Mouse (Mus musculus) liver, embryonic 11.5 days (tissue): ENCODE measurements around the gene Tsga10. TPM values are rescaled to one million over a fixed set of nuclear protein-coding genes. Genes with fewer than 3 reads are reported as not detected.

Experiments
- ATAC-seq: fragments of 200-750 bp; cut with Nextera tagmentation; replicated peaks from 2 replicates; pipeline ENCODE4 v1.8.0; 2017; ENCODE audit warnings: moderate number of reproducible peaks, mild to moderate bottlenecking, moderate TSS enrichment, moderate library complexity; ENCODE audit not compliant: low FRiP score
- DNase-seq: peaks from one replicate; pipeline ENCODE4 v3.0.0-alpha.2; 2017; ENCODE audit warnings: low spot score
- H3K27ac ChIP-seq: fragments of 300-500 bp; sonication (generic); 2 replicates; pipeline ENCODE4 v1.5.1; 2014; ENCODE audit warnings: mild to moderate bottlenecking, low read depth, low read length, control low read depth
- H3K27me3 ChIP-seq: fragments of 300-500 bp; sonication (generic); replicated peaks from 2 replicates; pipeline ENCODE4 v1.6.1; 2014; ENCODE audit warnings: low read length, mixed read lengths; ENCODE audit not compliant: control insufficient read depth, insufficient read depth
- H3K36me3 ChIP-seq: fragments of 300-500 bp; sonication (generic); 2 replicates; pipeline ENCODE4 v1.6.1; 2014; ENCODE audit warnings: mild to moderate bottlenecking, low read length, moderate library complexity, mixed read lengths; ENCODE audit not compliant: control insufficient read depth, insufficient read depth
- H3K4me1 ChIP-seq: fragments of 300-500 bp; sonication (generic); replicated peaks from 2 replicates; pipeline ENCODE4 v1.6.1; 2014; ENCODE audit warnings: low read length, mixed read lengths; ENCODE audit not compliant: control insufficient read depth, insufficient read depth
- H3K4me2 ChIP-seq: fragments of 300-500 bp; sonication (generic); 2 replicates; pipeline ENCODE4 v1.6.1; 2014; ENCODE audit warnings: mild to moderate bottlenecking, control low read depth, moderate library complexity
- H3K4me3 ChIP-seq: fragments of 300-500 bp; sonication (generic); 2 replicates; pipeline ENCODE4 v1.5.1; 2014; ENCODE audit warnings: low read depth, low read length, control low read depth
- H3K9ac ChIP-seq: fragments of 300-500 bp; sonication (generic); 2 replicates; pipeline ENCODE4 v1.6.1; 2014; ENCODE audit warnings: low read depth, low read length, control low read depth
- H3K9me3 ChIP-seq: fragments of 300-500 bp; sonication (generic); 2 replicates; pipeline ENCODE4 v1.6.1; 2016; ENCODE audit warnings: low read length, inconsistent platforms, mixed read lengths; ENCODE audit not compliant: control insufficient read depth
- WGBS: fragments of 180-500 bp; shearing (Covaris S2); extraction: QIAGEN DNeasy Blood & Tissue Kit; methylation state at CpG from one replicate; pipeline ENCODE4 v1.1.7; 2014; 5-methylcytosine and 5-hydroxymethylcytosine counted together
- polyA plus RNA-seq: library from polyadenylated mRNA; unstranded; fragments of >200 nt; fragmentation: Nextera tagmentation; extraction: Ambion mirVana; gene quantifications from 2 replicates; pipeline ENCODE4 v1.2.1, GENCODE M21; 2014

The Tsga10 gene
- polyA plus RNA-seq, result 2.9 and 3.3 TPM in 2 replicates

- Histone ChIP-seq H3K9me3 (no peaks in the 10 kb centered on the region), H3K4me1 (no peaks in the 10 kb centered on the region), H3K9ac (peak within 1 kb of the TSS; percentile 78), H3K4me3 (peak within 1 kb of the TSS; percentile 71), H3K4me2 (peak within 1 kb of the TSS; percentile 79), H3K27me3 (0 out of 2 replicates have a peak, but pooled peaks cover 2% of the 10 kb centered on the region), H3K27ac (peak within 1 kb of the TSS; percentile 66), H3K36me3 (no peaks in the 10 kb centered on the region)
- 85% methylated on average over 6 of the region's 6 CpGs for WGBS
- no peak for DNase-seq
- no peak for ATAC-seq
Observed at GRCm38 (mm10) chr1:37866286-37866685, at the start of gene Tsga10. Gene Tsga10, minus strand, starts transcription at chr1:37866429.

- DNase-seq (no peak), ATAC-seq (no peak)
- no peaks in the 10 kb centered on the region for H3K9me3 ChIP-seq
- H3K36me3 ChIP-seq, result no peaks in the 10 kb centered on the region
- H3K9ac ChIP-seq, result no peak overlapping the region
- 76% methylated on average over 2 of the region's 2 CpGs for WGBS
- H3K4me3 ChIP-seq, result no peak overlapping the region
- no peaks in the 10 kb centered on the region; the same call in 1 of the 2 replicates for H3K27me3 ChIP-seq
- H3K27ac ChIP-seq, result no peak overlapping the region
- no peak overlapping the region for H3K4me2 ChIP-seq
- no peaks in the 10 kb centered on the region for H3K4me1 ChIP-seq
Observed at GRCm38 (mm10) chr1:37912751-37913150, 46.5 kb upstream of the Tsga10 start.

GRCm38 (mm10) chr1:37903178-37903577 lies 36.9 kb upstream of the Tsga10 start:
- H3K27ac ChIP-seq, result no peak overlapping the region
- no peaks in the 10 kb centered on the region for H3K27me3 ChIP-seq
- 34% methylated on average over 6 of the region's 6 CpGs for WGBS
- DNase-seq, result no peak
- ATAC-seq, result no peak
- H3K4me2 ChIP-seq, result no peak overlapping the region
- no peak overlapping the region for H3K9ac ChIP-seq
- H3K9me3 ChIP-seq, result no peaks in the 10 kb centered on the region
- no peak overlapping the region for H3K4me3 ChIP-seq
- H3K4me1 ChIP-seq, result no peaks in the 10 kb centered on the region
- peaks cover 11% of the 10 kb centered on the region for H3K36me3 ChIP-seq

- H3K4me1 ChIP-seq, result no peaks in the 10 kb centered on the region
- H3K9me3 ChIP-seq, result no peaks in the 10 kb centered on the region
- no peak overlapping the region for H3K27ac ChIP-seq
- no peak overlapping the region for H3K9ac ChIP-seq
- H3K4me3 ChIP-seq, result no peak overlapping the region
- peaks cover 25% of the 10 kb centered on the region for H3K36me3 ChIP-seq
- DNase-seq (no peak), ATAC-seq (0 out of 2 replicates have a peak, but pooled peaks have one; percentile 41)
- WGBS, result 58% methylated on average over 6 of the region's 6 CpGs
- no peaks in the 10 kb centered on the region for H3K27me3 ChIP-seq
- no peak overlapping the region for H3K4me2 ChIP-seq
Observed at GRCm38 (mm10) chr1:37900288-37900687, 34.1 kb upstream of the Tsga10 start.

- Histone ChIP-seq H3K36me3 (peaks cover 27% of the 10 kb centered on the region), H3K4me3 (no peak overlapping the region), H3K27ac (no peak overlapping the region), H3K9me3 (no peaks in the 10 kb centered on the region), H3K9ac (no peak overlapping the region), H3K27me3 (no peaks in the 10 kb centered on the region), H3K4me2 (no peak overlapping the region), H3K4me1 (no peaks in the 10 kb centered on the region)
- ATAC-seq, result no peak
- 83% methylated on average over 4 of the region's 4 CpGs for WGBS
- DNase-seq, result no peak
Observed at GRCm38 (mm10) chr1:37899816-37900215, 33.6 kb upstream of the Tsga10 start.

- H3K36me3 ChIP-seq, result peaks cover 32% of the 10 kb centered on the region
- H3K9me3 ChIP-seq, result no peaks in the 10 kb centered on the region
- DNase-seq (no peak), ATAC-seq (no peak)
- no peak overlapping the region for H3K4me2 ChIP-seq
- no peak overlapping the region for H3K27ac ChIP-seq
- no peak overlapping the region for H3K4me3 ChIP-seq
- H3K9ac ChIP-seq, result no peak overlapping the region
- H3K27me3 ChIP-seq, result no peaks in the 10 kb centered on the region
- 0 out of 2 replicates have a peak, but pooled peaks cover 3% of the 10 kb centered on the region for H3K4me1 ChIP-seq
Observed at GRCm38 (mm10) chr1:37894606-37895005, 28.4 kb upstream of the Tsga10 start.

- Histone ChIP-seq H3K4me3 (peak overlapping the region; percentile 80), H3K4me2 (peak overlapping the region; percentile 83), H3K9me3 (no peaks in the 10 kb centered on the region), H3K4me1 (0 out of 2 replicates have a peak, but pooled peaks cover 10% of the 10 kb centered on the region), H3K9ac (peak overlapping the region; percentile 68), H3K36me3 (peaks cover 12% of the 10 kb centered on the region; the same call in 1 of the 2 replicates), H3K27me3 (no peaks in the 10 kb centered on the region), H3K27ac (no peak overlapping the region)
- 61% methylated on average over 3 of the region's 3 CpGs for WGBS
- no peak for DNase-seq
- no peak for ATAC-seq
Observed at GRCm38 (mm10) chr1:37891400-37891799, 25.2 kb upstream of the Tsga10 start.

- H3K27me3 ChIP-seq, result no peaks in the 10 kb centered on the region
- 0 out of 2 replicates have a peak, but pooled peaks cover 10% of the 10 kb centered on the region for H3K4me1 ChIP-seq
- no peaks in the 10 kb centered on the region for H3K9me3 ChIP-seq
- peak within 1 kb of the TSS; percentile 80 for H3K4me3 ChIP-seq
- H3K9ac ChIP-seq, result peak within 1 kb of the TSS; percentile 68
- DNase-seq, result peak; percentile 89
- H3K4me2 ChIP-seq, result peak within 1 kb of the TSS; percentile 83
- ATAC-seq, result peak; percentile 91
- peaks cover 7% of the 10 kb centered on the region; the same call in 1 of the 2 replicates for H3K36me3 ChIP-seq
- peak within 1 kb of the TSS; percentile 74 for H3K27ac ChIP-seq
- WGBS, result 0% methylated on average over 41 of the region's 41 CpGs
Observed at GRCm38 (mm10) chr1:37890025-37890652, 23.9 kb upstream of the Tsga10 start, which contains the start of the genes Mitd1 and Mrpl30. Gene Mitd1, minus strand, starts transcription at chr1:37890411. Gene Mrpl30, plus strand, starts transcription at chr1:37890477.

GRCm38 (mm10) chr1:37889206-37889605 lies 23.0 kb upstream of the Tsga10 start:
- Histone ChIP-seq H3K27me3 (no peaks in the 10 kb centered on the region), H3K4me3 (peak overlapping the region; percentile 80), H3K4me2 (peak overlapping the region; percentile 83), H3K27ac (0 out of 2 replicates have a peak overlapping the region, but pooled peaks have one; percentile 74), H3K9ac (peak overlapping the region; percentile 68), H3K4me1 (0 out of 2 replicates have a peak, but pooled peaks cover 10% of the 10 kb centered on the region), H3K9me3 (no peaks in the 10 kb centered on the region), H3K36me3 (peaks cover 6% of the 10 kb centered on the region)
- ATAC-seq, result no peak; the same call in 1 of the 2 replicates
- WGBS, result 78% methylated on average over 7 of the region's 7 CpGs
- no peak for DNase-seq
